Mouse (Mus musculus) 3134 (cell line): ENCODE results near the gene Galc.
"Not testable (repeated sequence)": the region's sequence is repeated elsewhere in the genome, so short reads cannot be mapped to it uniquely, and the experiment has no call there.

Experiments
- DNase-seq: peaks from one replicate; pipeline ENCODE4 v3.0.0-alpha.2; 2011; ENCODE audit warnings: low spot score; ENCODE audit not compliant: insufficient read length; ENCODE audit errors: extremely low read depth

Gene Galc

GRCm38 (mm10) chr12:98255373-98255995 lies 3.8 kb downstream of the Galc start:
- DNase-seq = peak; percentile 36

- no peak for DNase-seq
These were observed 6.8 kb downstream of the Galc start for GRCm38 (mm10) chr12:98252417-98252816.

- no peak for DNase-seq
These were observed 8.9 kb downstream of the Galc start for GRCm38 (mm10) chr12:98250327-98250726.

GRCm38 (mm10) chr12:98249671-98250070 lies 9.6 kb downstream of the Galc start:
- DNase-seq = peak; percentile 63

GRCm38 (mm10) chr12:98246835-98247234 lies 12.4 kb downstream of the Galc start:
- no peak for DNase-seq

- no peak for DNase-seq
These were observed 14.4 kb downstream of the Galc start for GRCm38 (mm10) chr12:98244865-98245264.

- DNase-seq = no peak
These were observed 15.1 kb downstream of the Galc start for GRCm38 (mm10) chr12:98244161-98244560.

- DNase-seq = not testable (repeated sequence)
These were observed 20.8 kb downstream of the Galc start for GRCm38 (mm10) chr12:98238478-98238877.

- DNase-seq = no peak
These were observed 32.2 kb downstream of the Galc start for GRCm38 (mm10) chr12:98227037-98227436.

GRCm38 (mm10) chr12:98223286-98223685 lies 36.0 kb downstream of the Galc start:
- no peak for DNase-seq

- no peak for DNase-seq
These were observed 42.8 kb downstream of the Galc start for GRCm38 (mm10) chr12:98216432-98216831.

- DNase-seq = no peak
These were observed 43.7 kb downstream of the Galc start for GRCm38 (mm10) chr12:98215512-98215911.

- DNase-seq = no peak
These were observed 45.1 kb downstream of the Galc start for GRCm38 (mm10) chr12:98214191-98214590.

GRCm38 (mm10) chr12:98213791-98214190 lies 45.5 kb downstream of the Galc start:
- DNase-seq = no peak

GRCm38 (mm10) chr12:98213332-98213731 lies 45.9 kb downstream of the Galc start:
- DNase-seq = no peak

GRCm38 (mm10) chr12:98212457-98213175 lies 46.6 kb downstream of the Galc start:
- no peak for DNase-seq

GRCm38 (mm10) chr12:98210495-98210894 lies 48.8 kb downstream of the Galc start:
- no peak for DNase-seq

GRCm38 (mm10) chr12:98208104-98208503 lies 51.2 kb downstream of the Galc start:
- no peak for DNase-seq

- DNase-seq = no peak
These were observed 53.7 kb downstream of the Galc start for GRCm38 (mm10) chr12:98205450-98206051.

GRCm38 (mm10) chr12:98197401-98197800 lies 61.9 kb downstream of the Galc start:
- DNase-seq = no peak

GRCm38 (mm10) chr12:98190201-98190600 lies 69.1 kb downstream of the Galc start:
- no peak for DNase-seq

GRCm38 (mm10) chr12:98189096-98189495 lies 70.2 kb downstream of the Galc start:
- no peak for DNase-seq
